Mouse (Mus musculus) ES-E14 (cell line): Measurements from ENCODE around the gene Smco4.

Experiments used
- CHD2 ChIP-seq: IDR thresholded peaks from 2 replicates; pipeline ENCODE4 v1.6.1; 2014; ENCODE audit warnings: mild to moderate bottlenecking, low read depth, low read length, inconsistent platforms
- MAFK ChIP-seq: IDR thresholded peaks from 2 replicates; pipeline ENCODE4 v1.6.1; 2014; ENCODE audit warnings: mild to moderate bottlenecking, low read depth, low read length, inconsistent platforms; ENCODE audit not compliant: insufficient read depth
- ZC3H11A ChIP-seq: IDR thresholded peaks from 2 replicates; pipeline ENCODE4 v1.6.1; 2012; ENCODE audit warnings: low read depth, mild to moderate bottlenecking, inconsistent platforms, low read length, borderline replicate concordance

DNA sequence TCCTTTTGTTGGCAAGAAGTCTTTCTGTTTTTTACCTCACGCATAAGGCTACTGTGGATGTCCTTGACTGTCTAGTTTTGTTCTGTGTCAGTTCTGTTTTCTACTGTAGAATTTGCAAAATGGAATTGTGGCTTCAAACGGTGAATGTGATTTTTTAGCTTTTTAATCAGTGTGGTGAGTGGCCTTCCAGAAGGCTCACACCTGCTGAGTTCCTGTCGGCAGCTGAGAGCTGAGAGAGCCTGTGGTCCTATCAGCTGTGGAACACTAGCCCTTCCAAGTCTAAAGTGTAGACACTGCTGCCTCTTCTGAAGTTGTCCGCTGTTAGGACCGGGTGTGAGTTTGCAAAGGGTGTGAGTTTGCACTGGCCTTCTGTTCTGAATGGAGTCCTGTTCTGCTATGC lies 29.7 kb downstream of the Smco4 start:
- TF ChIP-seq ZC3H11A (no peak), MAFK (no peak), CHD2 (no peak)
